Mouse (Mus musculus): ENCODE results near the gene 2410004P03Rik.

DNA sequence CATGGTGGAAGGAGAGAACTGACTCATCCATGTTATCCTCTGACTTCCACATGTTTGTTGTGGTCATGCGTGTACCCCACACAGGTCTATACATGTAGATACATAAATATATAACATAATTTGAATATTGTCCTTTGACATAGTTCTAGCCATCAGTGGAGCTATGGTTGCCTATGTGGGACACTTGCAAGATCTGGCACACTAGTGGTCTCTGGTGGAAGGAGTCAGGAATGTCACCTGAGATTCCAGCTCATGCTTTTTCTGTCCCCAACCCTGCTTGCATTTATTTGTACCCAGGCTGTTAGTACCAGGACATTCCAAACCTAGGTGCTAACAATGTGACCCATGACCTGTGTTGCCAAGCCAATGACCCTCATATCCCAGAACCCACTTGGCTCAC, 38.3 kb upstream of the 2410004P03Rik start:
- TF ChIP-seq CTCF (IDR thresholded peaks at IDR 0.05; ENCODE audit: low read depth, low read length) (no peak), POLR2A (IDR thresholded peaks at IDR 0.05; ENCODE audit: borderline replicate concordance, low read depth, low read length) (no peak)
